In the genomic region with DNA sequence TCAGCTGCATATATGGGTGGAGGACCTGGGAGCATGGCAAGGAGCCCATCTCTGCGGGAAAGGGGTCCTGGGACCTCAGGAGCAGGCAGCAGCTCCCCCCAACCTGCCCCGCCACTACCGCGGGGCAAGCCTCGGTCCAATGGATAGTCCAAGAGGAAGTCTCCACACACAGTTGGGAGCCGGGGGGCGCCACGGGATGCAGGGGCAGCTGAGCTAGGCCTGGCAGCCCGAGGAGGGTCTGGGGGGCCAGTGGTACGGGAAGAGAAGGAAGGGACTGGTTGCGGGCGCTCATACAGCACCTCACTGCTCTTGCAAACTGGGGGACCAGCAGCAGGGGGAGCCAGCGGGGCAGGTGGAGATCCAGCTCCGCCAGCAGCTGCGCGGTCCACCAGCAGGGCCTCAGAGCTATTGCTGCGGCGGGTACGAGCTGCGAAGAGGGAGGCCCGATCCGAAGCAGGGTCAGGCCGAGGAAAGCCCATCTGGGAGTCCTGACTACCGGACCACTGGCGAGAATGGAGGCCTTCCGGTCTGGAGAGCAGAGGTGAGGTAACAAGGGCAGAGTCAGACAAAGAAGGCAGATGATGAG, we compare ENCODE assay signal across 8 mouse cellular contexts. TPM values are rescaled to one million over a fixed set of nuclear protein-coding genes. Genes with fewer than 3 reads are reported as not detected.
DNase-seq lines count a peak whose midpoint lies in the region; ATAC-seq lines count a peak whose summit lies in the region.

No protein-coding gene starts in this region.

- 29% methylated on average over 26 of the region's 26 CpGs for WGBS in kidney, embryonic 15.5 days
- 29% methylated on average over 26 of the region's 26 CpGs for WGBS in liver, embryonic 16.5 days (ENCODE audit: insufficient replicate concordance)

- no peaks in the 10 kb centered on the region for H3K27me3 ChIP-seq in kidney, embryonic 15.5 days
- H3K27me3 ChIP-seq in liver, embryonic 16.5 days (ENCODE audit: control insufficient read depth, insufficient read depth, low read depth, low read length), result no peaks in the 10 kb centered on the region

- H3K9ac ChIP-seq in kidney, embryonic 15.5 days, result no peak overlapping the region
- peak overlapping the region; percentile 39; the same call in 1 of the 2 replicates for H3K9ac ChIP-seq in liver, embryonic 16.5 days (ENCODE audit: low read depth, low read length)

- DNase-seq in 416B (ENCODE audit: low read depth) (peak; percentile 24), ES-CJ7 (ENCODE audit: low read depth, low spot score) (peak; percentile 64)
- peak; percentile 64 to 79 for DNase-seq in cerebellum, postnatal 25 days
- DNase-seq in heart, adult 8-10 months (ENCODE audit: low spot score), result peak; percentile 34
- DNase-seq in retina, postnatal 1 day, result peak; percentile 63
- DNase-seq in yolk sac, embryonic 10.5 days (ENCODE audit: low spot score), result peak; percentile 33

- no peaks in the 10 kb centered on the region for H3K9me3 ChIP-seq in kidney, embryonic 15.5 days (replicated peaks)
- no peaks in the 10 kb centered on the region for H3K9me3 ChIP-seq in liver, embryonic 16.5 days (replicated peaks; ENCODE audit: control insufficient read depth, low read length)

- no peak overlapping the region for H3K4me3 ChIP-seq in kidney, embryonic 15.5 days (replicated peaks)
- H3K4me3 ChIP-seq in liver, embryonic 16.5 days (ENCODE audit: low read depth, low read length), result no peak overlapping the region

- no peak overlapping the region for H3K27ac ChIP-seq in kidney, embryonic 15.5 days
- no peak overlapping the region for H3K27ac ChIP-seq in liver, embryonic 16.5 days (ENCODE audit: low read length)

- H3K36me3 ChIP-seq in kidney, embryonic 15.5 days, result 0 out of 2 replicates have a peak, but pooled peaks cover 5% of the 10 kb centered on the region
- H3K36me3 ChIP-seq in liver, embryonic 16.5 days (ENCODE audit: control insufficient read depth, insufficient read depth), result no peaks in the 10 kb centered on the region

- no peak overlapping the region for H3K4me2 ChIP-seq in kidney, embryonic 15.5 days
- H3K4me2 ChIP-seq in liver, embryonic 16.5 days (ENCODE audit: low read depth, low read length), result peak overlapping the region; percentile 32; the same call in 1 of the 2 replicates

- ATAC-seq in kidney, embryonic 15.5 days (replicated peaks; ENCODE audit: low FRiP score), result 0 out of 2 replicates have a peak, but pooled peaks have one; percentile 26
- peak; percentile 48; the same call in 1 of the 2 replicates for ATAC-seq in liver, embryonic 16.5 days (ENCODE audit: low read depth)

- H3K4me1 ChIP-seq in kidney, embryonic 15.5 days, result 0 out of 2 replicates have a peak, but pooled peaks cover 7% of the 10 kb centered on the region
- no peaks in the 10 kb centered on the region; the same call in 1 of the 2 replicates for H3K4me1 ChIP-seq in liver, embryonic 16.5 days (ENCODE audit: control insufficient read depth, low read depth, low read length)

RNA-seq across cellular contexts. Expression of a gene that starts 5.4 kb away (rescaled TPM):
- total RNA-seq in heart, adult 8-10 months (2022), result 1 to 10 TPM; 4.3 to 6.7 (median 5.7) TPM
- polyA plus RNA-seq in kidney, embryonic 15.5 days (2015; fragmentation: Nextera tagmentation; extraction: Ambion mirVana), result 64.4 and 68.9 TPM in 2 replicates
- polyA plus RNA-seq in liver, embryonic 16.5 days (2015; fragmentation: Nextera tagmentation; extraction: Ambion mirVana), result 5.2 and 6.0 TPM in 2 replicates

RNA-seq across cellular contexts. Expression of a gene that starts 11.6 kb away (rescaled TPM):
- total RNA-seq in heart, adult 8-10 months (2022), result not detected
- 0.96 TPM in 1 of 2 replicates, not detected in the other for polyA plus RNA-seq in kidney, embryonic 15.5 days (2015; fragmentation: Nextera tagmentation; extraction: Ambion mirVana)
- 0.27 and 0.51 TPM in 2 replicates for polyA plus RNA-seq in liver, embryonic 16.5 days (2015; fragmentation: Nextera tagmentation; extraction: Ambion mirVana)

RNA-seq across cellular contexts. Expression of a gene that starts 17.0 kb away (rescaled TPM):
- total RNA-seq in heart, adult 8-10 months (2022), result 1 to 10 TPM in 1 of 4 experiments, under 1 TPM in 3; 0.37 to 1.0 (median 0.73) TPM
- 19.6 and 20.2 TPM in 2 replicates for polyA plus RNA-seq in kidney, embryonic 15.5 days (2015; fragmentation: Nextera tagmentation; extraction: Ambion mirVana)
- 1.6 and 1.9 TPM in 2 replicates for polyA plus RNA-seq in liver, embryonic 16.5 days (2015; fragmentation: Nextera tagmentation; extraction: Ambion mirVana)

RNA-seq across cellular contexts. Expression of a gene that starts 19.5 kb away (rescaled TPM):
- 10 to 100 TPM; 34.4 to 60.5 (median 46.7) TPM for total RNA-seq in heart, adult 8-10 months (2022)
- 35.4 and 38.6 TPM in 2 replicates for polyA plus RNA-seq in kidney, embryonic 15.5 days (2015; fragmentation: Nextera tagmentation; extraction: Ambion mirVana)
- 19.9 and 21.8 TPM in 2 replicates for polyA plus RNA-seq in liver, embryonic 16.5 days (2015; fragmentation: Nextera tagmentation; extraction: Ambion mirVana)

RNA-seq across cellular contexts. Expression of a gene that starts 28.7 kb away (rescaled TPM):
- total RNA-seq in heart, adult 8-10 months (2022), result 10 to 100 TPM; 11.9 to 16.9 (median 14.8) TPM
- 26.3 and 30.9 TPM in 2 replicates for polyA plus RNA-seq in kidney, embryonic 15.5 days (2015; fragmentation: Nextera tagmentation; extraction: Ambion mirVana)
- polyA plus RNA-seq in liver, embryonic 16.5 days (2015; fragmentation: Nextera tagmentation; extraction: Ambion mirVana), result 9.5 and 11.4 TPM in 2 replicates
